Mouse (Mus musculus) kidney, adult 2 months (tissue): ENCODE results near the gene Mea1.

Experiments used
- CTCF ChIP-seq: fragments of 200-500 bp; conservative IDR thresholded peaks from 2 replicates; pipeline ENCODE4 v1.5.1; 2011; ENCODE audit warnings: low read depth, mild to moderate bottlenecking, control low read depth, low read length, moderate library complexity, mixed read lengths; ENCODE audit not compliant: insufficient read depth, insufficient read length
- POLR2A ChIP-seq: fragments of 200-500 bp; IDR thresholded peaks from one replicate; pipeline ENCODE4 v1.6.1; 2011; ENCODE audit warnings: low read depth, low read length, control low read depth

- TF ChIP-seq CTCF (no peak), POLR2A (no peak)
Measured at GRCm38 (mm10) chr17:46648436-46648835, 30.2 kb upstream of the Mea1 start.
